Mouse (Mus musculus): ENCODE measurements around the gene Anp32a. TPM values are rescaled to one million over a fixed set of nuclear protein-coding genes. Genes with fewer than 3 reads are reported as not detected.

The Anp32a gene
- total RNA-seq, 4 experiments from 2014 or later: 280 to 364 (median 327) TPM

DNA sequence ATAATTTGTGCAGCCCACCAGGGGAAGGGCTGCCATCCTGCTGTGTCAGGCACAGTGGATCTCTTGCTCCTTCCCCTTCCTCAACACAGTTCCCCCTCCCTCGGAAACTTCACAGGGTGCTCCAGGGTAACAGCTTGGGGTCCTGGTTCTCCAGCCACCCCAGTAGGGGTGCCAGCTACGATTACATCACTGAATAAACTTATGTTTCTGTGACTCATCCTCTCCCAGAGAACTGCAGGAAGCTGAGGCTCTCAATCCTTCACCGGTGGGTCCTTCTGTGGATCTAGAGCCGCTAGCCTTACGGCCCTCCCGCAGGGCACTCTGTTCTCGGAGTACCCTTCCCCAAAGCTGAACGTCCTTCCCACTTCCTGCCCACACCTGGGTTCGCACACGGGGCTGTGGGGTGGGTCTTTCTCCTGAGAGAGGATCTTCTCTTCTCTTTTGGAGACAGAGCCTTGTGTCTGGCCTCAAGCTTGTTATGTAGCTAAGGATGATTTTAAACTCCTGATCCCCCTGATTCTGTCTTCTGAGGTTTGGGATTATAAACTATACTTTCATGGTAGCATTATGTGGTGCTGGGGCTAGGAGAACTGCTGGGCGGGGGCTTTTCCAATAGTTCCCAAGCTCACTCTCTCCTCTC is 59.6 kb downstream of the Anp32a start:
- DNase-seq (ENCODE audit: low spot score in 2 of 2): no peak

DNA sequence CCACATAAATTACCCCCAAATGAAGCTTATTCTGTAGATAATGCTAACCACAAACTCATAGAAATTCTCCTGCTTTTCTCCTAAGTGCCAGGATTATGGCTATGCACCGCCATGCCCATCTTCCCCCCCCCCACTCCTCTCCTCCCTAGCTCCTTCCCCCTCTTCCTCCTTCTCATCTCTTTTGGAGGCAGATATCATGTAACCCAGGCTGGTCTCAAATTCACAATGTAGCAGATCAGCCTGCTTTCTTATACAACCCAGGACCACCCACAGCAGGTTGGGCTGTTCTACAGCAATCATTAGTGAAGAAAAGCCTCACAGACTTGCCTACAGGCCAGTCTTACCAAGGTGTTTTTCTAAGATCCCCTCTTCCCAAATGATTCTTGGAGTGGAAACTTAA is 60.5 kb downstream of the Anp32a start:
- DNase-seq (ENCODE audit: low spot score in 2 of 2): no peak

DNA sequence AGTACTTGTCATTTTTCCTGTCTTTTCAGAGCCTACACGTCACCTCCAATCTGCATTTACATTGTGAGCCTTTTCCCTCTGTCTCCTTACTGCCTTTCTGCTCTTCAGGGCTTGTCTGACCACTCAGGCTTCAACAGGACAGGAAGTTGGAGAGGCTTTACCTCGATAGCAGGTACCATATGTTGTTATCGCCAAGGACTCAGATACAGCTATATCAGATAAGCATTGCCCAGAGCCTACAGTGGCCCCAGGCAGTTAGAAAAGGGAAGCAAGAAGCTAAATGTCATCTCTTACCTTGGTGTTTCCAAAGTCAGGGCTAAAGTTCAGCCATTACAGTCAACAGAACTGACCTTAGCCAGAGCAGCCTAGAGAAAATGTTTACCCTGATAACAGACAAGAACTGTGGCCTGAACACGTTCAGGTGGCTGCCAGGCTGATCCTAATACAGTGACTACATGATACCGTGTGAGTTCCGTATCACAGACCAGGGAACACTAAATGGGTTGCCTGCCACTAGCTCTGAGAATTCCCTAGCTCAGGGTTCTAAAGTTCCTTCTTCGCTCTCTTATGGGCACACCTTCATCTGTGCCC is 65.4 kb downstream of the Anp32a start:
- no peak for DNase-seq (ENCODE audit: low spot score in 2 of 2)

DNA sequence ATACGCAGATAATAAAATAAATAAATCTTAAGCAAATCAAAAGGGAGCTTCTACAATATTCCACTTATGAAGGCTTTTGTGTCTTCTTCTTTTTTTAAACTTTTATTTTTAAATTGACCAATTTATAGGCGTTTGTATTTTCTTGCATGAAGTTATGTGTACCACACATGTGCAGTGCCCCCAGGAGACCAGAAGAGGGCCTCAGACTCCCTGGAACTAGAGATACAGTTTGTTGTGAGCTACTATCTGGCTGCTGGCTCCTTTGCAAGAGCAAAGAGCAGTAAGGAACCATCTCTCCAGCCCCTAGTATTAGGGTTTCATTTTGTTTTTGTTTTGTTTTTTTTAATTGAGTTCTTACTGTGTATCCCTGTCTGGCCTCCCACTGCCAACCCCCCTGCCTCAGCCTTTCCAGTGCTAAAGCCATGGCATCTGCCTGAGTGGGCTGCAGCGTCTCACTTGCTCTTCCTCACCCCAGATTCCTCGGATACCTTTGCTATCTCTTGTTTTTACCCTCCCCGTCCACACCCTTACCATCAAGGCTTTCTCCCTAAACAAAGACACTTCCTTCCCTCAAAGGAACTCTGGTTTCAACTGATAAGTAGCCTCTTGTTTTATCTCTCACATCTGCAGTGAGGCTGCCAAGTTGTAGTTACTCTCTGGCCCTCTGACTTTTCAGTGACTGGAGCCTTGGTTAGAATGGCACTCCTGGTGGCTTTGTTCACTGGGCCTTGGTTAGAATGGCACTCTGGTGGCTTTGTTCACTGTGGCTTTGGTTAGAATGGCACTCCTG is 66.5 kb downstream of the Anp32a start:
- no peak for DNase-seq (ENCODE audit: low spot score in 2 of 2)

DNA sequence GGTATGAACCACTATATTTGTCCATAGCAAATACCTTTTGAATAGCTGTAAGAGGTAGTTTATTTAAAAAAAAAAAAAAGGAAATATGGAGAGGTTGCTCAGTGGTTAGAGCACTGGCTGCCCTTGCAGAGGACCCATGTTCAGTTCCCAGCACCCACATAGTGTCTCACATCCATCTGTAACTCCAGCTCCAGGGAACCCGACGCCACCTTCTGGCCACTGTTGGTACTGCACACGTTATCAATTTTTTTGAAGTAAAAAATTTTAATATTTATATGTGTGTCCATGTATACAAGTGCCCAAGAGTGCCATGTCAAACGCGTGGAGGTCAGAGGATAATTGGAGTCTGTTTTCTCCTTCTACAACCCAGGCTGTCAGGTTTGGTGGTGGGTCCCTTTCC is 77.6 kb downstream of the Anp32a start:
- DNase-seq (ENCODE audit: low spot score in 2 of 2): no peak

DNA sequence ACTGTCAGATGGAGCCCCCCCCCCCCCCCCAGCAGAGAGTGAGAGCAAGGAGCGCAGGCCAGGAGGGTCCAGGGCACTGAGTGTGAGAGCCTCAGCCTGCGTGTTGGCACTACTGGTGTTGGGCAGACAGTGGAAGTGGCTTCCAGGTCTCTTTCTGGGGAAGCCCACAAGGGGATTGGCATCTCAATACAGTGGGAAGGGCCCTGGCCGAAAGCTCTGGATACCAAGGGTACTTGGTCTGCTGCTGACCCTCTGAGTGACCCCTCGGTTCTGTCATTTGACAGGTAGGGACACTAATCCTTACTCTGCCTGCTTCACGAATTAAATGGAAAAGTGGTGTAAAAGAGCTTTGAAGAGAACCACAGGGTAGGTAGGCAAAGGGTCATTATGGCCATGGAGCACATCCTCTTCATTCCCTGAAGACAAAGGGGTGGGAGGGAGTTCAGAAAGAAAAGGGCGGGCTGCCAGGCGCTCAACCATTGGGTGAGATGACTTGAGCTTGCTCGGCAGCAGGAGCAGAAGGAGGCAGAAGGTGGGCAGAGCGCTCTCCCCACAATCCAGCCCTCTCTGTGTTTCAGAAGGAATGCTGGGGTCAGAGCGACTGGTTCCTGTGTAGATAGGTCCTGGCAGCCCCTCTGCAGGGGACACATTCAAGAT is 79.3 kb downstream of the Anp32a start:
- DNase-seq (ENCODE audit: low spot score in 2 of 2): peak in 1 of 2 experiments; percentile 24

DNA sequence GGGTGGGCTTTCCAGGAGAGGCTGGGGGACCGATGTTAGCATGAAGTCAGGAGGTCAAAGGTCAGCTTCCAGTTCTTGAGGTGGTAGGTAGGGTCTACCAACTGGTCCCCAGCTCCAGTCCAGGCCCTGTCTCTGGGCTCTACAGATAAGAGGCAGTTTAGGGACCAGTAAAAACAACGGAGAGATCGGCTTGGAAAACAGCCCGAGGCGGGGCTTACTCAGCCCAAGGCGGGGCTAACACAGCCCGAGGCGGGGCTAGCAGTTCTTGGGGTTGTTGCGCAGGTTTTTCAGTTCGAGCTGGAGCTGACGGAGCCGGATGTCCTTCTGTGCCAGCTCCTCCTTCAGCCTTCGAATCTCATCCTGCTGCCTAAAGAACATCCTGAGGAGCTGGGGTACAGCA is 79.9 kb downstream of the Anp32a start:
- peak in 1 of 2 experiments; percentile 59 for DNase-seq (ENCODE audit: low spot score in 2 of 2)

DNA sequence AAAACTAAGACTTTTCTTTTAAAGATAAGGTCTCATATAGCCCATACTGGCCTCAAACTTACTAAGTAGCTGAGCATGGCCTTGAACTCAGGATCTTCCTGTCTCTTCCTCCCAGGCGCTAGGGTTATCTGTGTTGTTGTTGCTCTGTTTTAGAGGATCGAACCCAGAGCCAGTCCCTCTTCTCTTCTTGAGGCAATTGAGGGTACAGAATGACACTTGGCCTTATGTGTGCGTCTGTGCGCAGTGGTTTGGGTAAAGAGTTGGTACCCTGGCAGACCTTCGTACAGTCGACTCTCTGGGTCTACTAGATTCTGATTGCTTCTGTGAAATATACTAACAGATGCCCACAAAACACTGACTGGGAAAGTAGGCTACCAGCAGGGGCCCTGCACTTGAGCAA is 80.8 kb downstream of the Anp32a start:
- no peak for DNase-seq (ENCODE audit: low spot score in 2 of 2)

DNA sequence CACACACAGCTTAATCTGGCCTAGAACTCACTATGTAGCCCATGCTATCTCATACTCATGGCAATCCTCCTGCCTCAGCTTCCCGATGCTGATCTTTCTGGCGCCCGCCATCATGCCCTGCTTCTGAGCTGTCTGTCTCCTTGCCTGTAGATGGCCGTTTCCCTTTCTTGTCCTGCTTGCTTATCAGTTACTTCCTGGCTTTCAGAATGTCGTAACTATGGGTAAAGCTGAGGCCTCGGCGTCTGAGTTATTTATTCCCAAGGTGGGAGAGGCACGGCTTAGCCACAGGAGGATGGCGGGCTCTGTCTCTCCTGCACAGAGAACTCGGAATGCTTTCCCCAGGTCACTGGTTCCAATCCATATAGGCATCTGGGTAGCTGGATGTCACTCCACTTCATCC is 81.8 kb downstream of the Anp32a start:
- DNase-seq (ENCODE audit: low spot score in 2 of 2): no peak

DNA sequence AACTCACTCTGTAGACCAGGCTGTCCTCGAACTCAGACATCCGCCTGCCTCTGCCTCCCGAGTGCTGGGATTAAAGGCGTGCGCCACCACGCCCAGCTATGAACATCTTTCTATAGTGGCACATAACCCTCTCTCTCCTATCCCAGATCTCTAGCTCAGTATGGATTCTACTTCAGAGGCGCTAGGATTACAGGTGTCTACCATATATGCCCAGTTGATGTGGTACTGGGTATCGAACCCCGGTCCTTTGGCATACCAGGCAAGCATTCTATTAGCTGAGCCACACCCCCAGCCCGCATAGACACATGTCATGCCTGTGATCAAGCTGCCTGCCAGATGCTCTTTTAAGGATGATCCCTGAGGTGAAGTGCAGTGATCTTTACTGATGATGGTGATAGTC is 82.8 kb downstream of the Anp32a start:
- no peak for DNase-seq (ENCODE audit: low spot score in 2 of 2)

DNA sequence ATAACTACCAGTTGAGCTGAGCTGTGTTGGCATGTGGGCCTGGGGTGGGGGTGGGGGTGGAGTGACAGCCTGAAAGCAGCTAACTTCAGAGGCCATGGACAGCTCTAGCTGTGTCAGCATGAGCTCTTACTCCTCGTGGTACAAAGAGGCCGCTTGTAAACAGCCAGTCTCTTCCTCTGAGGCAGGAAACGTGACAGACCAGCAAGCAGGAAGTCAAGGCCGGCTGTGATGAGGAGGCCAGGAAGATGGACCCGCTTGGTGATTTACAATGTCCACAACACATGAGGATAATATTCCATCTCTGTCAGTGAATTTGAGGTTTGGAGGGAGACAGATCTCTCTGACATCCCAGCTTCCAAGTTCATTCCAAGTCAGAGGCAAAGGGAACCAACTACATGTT is 84.2 kb downstream of the Anp32a start:
- no peak for DNase-seq (ENCODE audit: low spot score in 2 of 2)

DNA sequence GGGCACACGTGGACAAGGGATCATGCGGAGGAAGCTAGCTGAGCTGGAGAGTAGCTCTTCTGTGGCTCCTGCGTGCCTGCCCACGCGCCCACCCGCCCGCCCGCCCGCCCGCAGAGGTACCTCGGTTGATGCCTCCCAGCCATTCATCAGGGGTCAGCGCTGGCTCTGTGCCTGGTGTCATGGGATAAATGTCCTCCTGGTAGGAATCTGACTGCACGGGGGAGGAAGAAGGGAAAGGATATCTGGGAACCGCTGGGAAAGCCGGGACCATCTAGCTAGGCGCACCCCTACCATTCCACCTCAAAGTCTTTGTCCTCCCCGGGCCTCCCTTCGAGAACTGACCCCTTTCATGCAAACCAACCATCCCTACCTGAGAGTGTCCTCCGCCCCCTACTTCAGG is 84.9 kb downstream of the Anp32a start:
- no peak for DNase-seq (ENCODE audit: low spot score in 2 of 2)

DNA sequence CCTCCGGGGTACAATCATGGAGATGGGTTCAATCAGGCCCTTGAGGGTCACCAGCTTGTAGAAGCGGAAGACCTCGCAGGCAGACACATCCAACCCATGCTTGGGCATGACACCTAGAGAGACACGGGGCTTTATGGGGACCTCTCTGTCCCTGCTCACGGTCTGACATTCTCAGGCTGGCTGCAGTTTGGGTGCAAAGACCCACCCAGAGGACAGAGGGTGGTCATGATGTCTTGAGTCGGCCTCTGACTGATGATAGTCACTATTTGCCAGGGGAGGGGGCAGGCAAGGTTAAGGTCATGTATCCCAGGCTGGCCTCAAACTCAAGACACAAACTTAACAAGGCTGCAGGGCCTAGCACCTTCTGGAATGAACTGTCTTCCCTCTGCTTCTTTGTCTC is 85.4 kb downstream of the Anp32a start:
- no peak for DNase-seq (ENCODE audit: low spot score in 2 of 2)

DNA sequence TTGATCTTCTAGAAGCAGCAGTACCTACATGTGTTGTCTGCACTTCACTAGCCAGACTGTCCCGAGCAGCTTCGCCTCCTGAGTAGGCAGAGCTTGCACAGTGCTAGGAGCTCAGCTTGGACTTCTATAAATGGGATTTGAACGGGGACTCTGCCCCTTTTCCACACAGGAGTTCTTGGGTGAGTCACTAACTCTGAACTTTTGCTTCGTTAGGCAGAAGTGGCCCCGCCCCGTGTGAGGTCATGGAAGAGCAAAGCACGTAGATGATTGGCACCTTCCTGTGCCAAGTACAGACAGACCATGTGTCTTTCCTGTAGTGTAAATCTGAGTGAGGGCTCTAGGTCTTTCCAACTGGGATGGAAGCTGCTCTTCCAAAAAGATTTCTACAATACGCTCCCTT is 85.9 kb downstream of the Anp32a start:
- peak in 1 of 2 experiments; percentile 13 for DNase-seq (ENCODE audit: low spot score in 2 of 2)

Other genes with a start within 250 kb of the Anp32a start
- gene Glce, start 218.6 kb upstream of the Anp32a start, total RNA-seq (2022): 10 to 100 TPM; 39.0 to 44.3 (median 41.3) TPM
- gene Spesp1, start 59.1 kb upstream of the Anp32a start, total RNA-seq (2022): under 1 TPM in 1 of 4 experiments, not detected in 3; 0.18 TPM
- 100 to 1,000 TPM; 159 to 171 (median 170) TPM for gene Coro2b, start 195.8 kb downstream of the Anp32a start, total RNA-seq (2022)

Measured in left cerebral cortex, adult 8-10 months (tissue).